Mouse (Mus musculus): ENCODE data around the gene Fam83d. TPM values are rescaled to one million over a fixed set of nuclear protein-coding genes. Genes with fewer than 3 reads are reported as not detected.

Gene Fam83d
- polyA plus RNA-seq, 1 experiment from 2014 or later = 54.1 TPM

- ATAC-seq (replicated peaks; ENCODE audit: insufficient number of reproducible peaks, low FRiP score, low TSS enrichment, low read depth) = no peak
- H3K36me3 ChIP-seq (replicated peaks; ENCODE audit: control insufficient read depth, insufficient read depth, low read depth, low read length) = no peaks in the 10 kb centered on the region; the same call in 1 of the 2 replicates
Measured at GRCm38 (mm10) chr2:158774886-158775285, 7.0 kb downstream of the Fam83d start.

GRCm38 (mm10) chr2:158776716-158777115 is 8.8 kb downstream of the Fam83d start:
- Histone ChIP-seq H3K4me2 (ENCODE audit: low read depth, low read length) (no peak overlapping the region), H3K27ac (replicated peaks; ENCODE audit: low read depth, low read length) (no peak overlapping the region), H3K4me1 (ENCODE audit: control insufficient read depth, insufficient read depth, low read length) (no peaks in the 10 kb centered on the region; the same call in 1 of the 2 replicates), H3K4me3 (ENCODE audit: low read depth, low read length) (no peak overlapping the region), H3K27me3 (ENCODE audit: control insufficient read depth, insufficient read depth, low read length) (no peaks in the 10 kb centered on the region), H3K9ac (replicated peaks; ENCODE audit: low read length) (no peak overlapping the region), H3K9me3 (replicated peaks; ENCODE audit: control insufficient read depth, low read length) (no peaks in the 10 kb centered on the region), H3K36me3 (replicated peaks; ENCODE audit: control insufficient read depth, insufficient read depth, low read depth, low read length) (peaks cover 3% of the 10 kb centered on the region)
- 94% methylated on average over 4 of the region's 4 CpGs for WGBS
- ATAC-seq (replicated peaks; ENCODE audit: insufficient number of reproducible peaks, low FRiP score, low TSS enrichment, low read depth) (no peak), DNase-seq (ENCODE audit: low spot score) (no peak)

More at GRCm38 (mm10) chr2:158774886-158775285, 7.0 kb downstream of the Fam83d start:
- Histone ChIP-seq H3K9ac (replicated peaks; ENCODE audit: low read length) (no peak overlapping the region), H3K4me3 (ENCODE audit: low read depth, low read length) (no peak overlapping the region), H3K27me3 (ENCODE audit: control insufficient read depth, insufficient read depth, low read length) (no peaks in the 10 kb centered on the region), H3K4me2 (ENCODE audit: low read depth, low read length) (no peak overlapping the region), H3K27ac (replicated peaks; ENCODE audit: low read depth, low read length) (no peak overlapping the region), H3K9me3 (replicated peaks; ENCODE audit: control insufficient read depth, low read length) (no peaks in the 10 kb centered on the region), H3K4me1 (ENCODE audit: control insufficient read depth, insufficient read depth, low read length) (no peaks in the 10 kb centered on the region; the same call in 1 of the 2 replicates)
- 71% methylated on average over 8 of the region's 8 CpGs for WGBS
- no peak for DNase-seq (ENCODE audit: low spot score)

DNA sequence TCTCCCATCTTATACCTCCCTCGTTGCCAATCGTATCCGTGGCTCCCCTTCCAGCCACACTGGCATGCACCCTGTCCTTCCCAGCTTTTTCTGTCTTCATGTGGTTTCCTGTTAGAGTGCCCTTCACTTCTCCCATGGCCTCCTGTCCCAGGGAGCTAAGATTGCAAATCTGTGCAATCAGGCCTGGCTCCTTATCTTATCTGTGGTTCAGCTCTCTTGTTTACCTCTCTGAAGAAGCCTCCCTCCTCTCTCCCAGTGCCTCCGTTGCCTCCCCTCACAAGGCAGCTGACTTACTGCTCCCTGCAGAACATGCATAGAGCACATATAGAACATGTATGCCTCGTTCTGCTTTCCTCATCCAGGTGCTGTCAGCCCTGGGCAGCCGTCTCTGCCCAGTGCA is 9.6 kb downstream of the Fam83d start:
- no peak for ATAC-seq (replicated peaks; ENCODE audit: insufficient number of reproducible peaks, low FRiP score, low TSS enrichment, low read depth)
- 81% methylated on average over 6 of the region's 6 CpGs for WGBS

DNA sequence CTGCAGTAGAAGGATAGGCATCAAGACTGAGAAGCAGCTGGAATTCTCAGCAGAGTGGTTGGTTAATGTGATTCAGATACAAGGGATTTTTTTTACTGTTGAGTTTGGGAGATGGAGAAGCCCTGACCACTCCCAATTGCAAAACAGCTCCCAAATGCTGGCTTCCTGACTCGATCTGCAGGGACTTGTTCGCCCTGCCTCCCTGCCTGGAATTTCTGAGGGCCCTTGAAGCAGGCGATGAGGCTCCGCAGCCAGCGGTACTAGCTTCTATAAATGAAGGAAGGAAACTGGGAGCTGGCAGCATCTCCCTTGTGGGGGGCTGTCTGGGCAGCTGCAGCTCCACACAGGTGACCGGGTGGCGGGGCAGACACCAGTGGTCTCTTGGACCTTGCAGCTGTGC is 10.5 kb downstream of the Fam83d start:
- DNase-seq (ENCODE audit: low spot score) (no peak), ATAC-seq (replicated peaks; ENCODE audit: insufficient number of reproducible peaks, low FRiP score, low TSS enrichment, low read depth) (no peak)
- no peak overlapping the region for H3K9ac ChIP-seq (replicated peaks; ENCODE audit: low read length)
- WGBS = 74% methylated on average over 7 of the region's 7 CpGs
- H3K27ac ChIP-seq (replicated peaks; ENCODE audit: low read depth, low read length) = no peak overlapping the region
- H3K4me2 ChIP-seq (ENCODE audit: low read depth, low read length) = no peak overlapping the region
- no peak overlapping the region for H3K4me3 ChIP-seq (ENCODE audit: low read depth, low read length)
- peaks cover 3% of the 10 kb centered on the region; the same call in 1 of the 2 replicates for H3K36me3 ChIP-seq (replicated peaks; ENCODE audit: control insufficient read depth, insufficient read depth, low read depth, low read length)
- no peaks in the 10 kb centered on the region for H3K9me3 ChIP-seq (replicated peaks; ENCODE audit: control insufficient read depth, low read length)
- H3K27me3 ChIP-seq (ENCODE audit: control insufficient read depth, insufficient read depth, low read length) = no peaks in the 10 kb centered on the region
- H3K4me1 ChIP-seq (ENCODE audit: control insufficient read depth, insufficient read depth, low read length) = no peaks in the 10 kb centered on the region; the same call in 1 of the 2 replicates

More for the DNA sequence above, 9.6 kb downstream of the Fam83d start:
- H3K4me2 ChIP-seq (ENCODE audit: low read depth, low read length) = no peak overlapping the region
- DNase-seq (ENCODE audit: low spot score) = no peak
- peaks cover 3% of the 10 kb centered on the region for H3K36me3 ChIP-seq (replicated peaks; ENCODE audit: control insufficient read depth, insufficient read depth, low read depth, low read length)
- no peak overlapping the region for H3K27ac ChIP-seq (replicated peaks; ENCODE audit: low read depth, low read length)
- H3K9me3 ChIP-seq (replicated peaks; ENCODE audit: control insufficient read depth, low read length) = no peaks in the 10 kb centered on the region
- no peak overlapping the region for H3K9ac ChIP-seq (replicated peaks; ENCODE audit: low read length)
- no peak overlapping the region for H3K4me3 ChIP-seq (ENCODE audit: low read depth, low read length)
- no peaks in the 10 kb centered on the region; the same call in 1 of the 2 replicates for H3K4me1 ChIP-seq (ENCODE audit: control insufficient read depth, insufficient read depth, low read length)
- no peaks in the 10 kb centered on the region for H3K27me3 ChIP-seq (ENCODE audit: control insufficient read depth, insufficient read depth, low read length)

DNA sequence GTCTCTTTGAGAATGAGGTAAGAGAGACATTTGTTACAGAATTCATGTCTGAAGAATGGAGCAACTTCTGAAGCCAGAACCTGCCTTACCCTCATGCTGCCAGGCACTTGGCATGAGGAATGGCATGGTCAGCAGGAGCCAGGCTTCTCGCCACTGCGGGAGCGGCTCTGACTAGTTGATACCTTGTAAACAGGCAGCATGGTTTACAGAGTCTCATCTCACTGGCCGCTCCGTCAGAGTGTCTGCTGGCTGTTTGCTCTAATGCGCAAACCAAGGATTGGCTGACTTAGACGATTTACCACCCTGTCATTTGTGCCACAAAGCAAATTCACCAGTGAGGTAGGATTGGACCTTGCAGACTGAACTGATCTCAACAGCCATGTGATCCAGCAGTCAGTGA is 13.2 kb downstream of the Fam83d start:
- Histone ChIP-seq H3K4me1 (ENCODE audit: control insufficient read depth, insufficient read depth, low read length) (no peaks in the 10 kb centered on the region; the same call in 1 of the 2 replicates), H3K9ac (replicated peaks; ENCODE audit: low read length) (no peak overlapping the region), H3K4me3 (ENCODE audit: low read depth, low read length) (no peak overlapping the region), H3K27me3 (ENCODE audit: control insufficient read depth, insufficient read depth, low read length) (no peaks in the 10 kb centered on the region), H3K27ac (replicated peaks; ENCODE audit: low read depth, low read length) (no peak overlapping the region), H3K9me3 (replicated peaks; ENCODE audit: control insufficient read depth, low read length) (no peaks in the 10 kb centered on the region), H3K4me2 (ENCODE audit: low read depth, low read length) (no peak overlapping the region), H3K36me3 (replicated peaks; ENCODE audit: control insufficient read depth, insufficient read depth, low read depth, low read length) (peaks cover 3% of the 10 kb centered on the region; the same call in 1 of the 2 replicates)
- 94% methylated on average over 7 of the region's 7 CpGs for WGBS
- ATAC-seq (replicated peaks; ENCODE audit: insufficient number of reproducible peaks, low FRiP score, low TSS enrichment, low read depth) (no peak), DNase-seq (ENCODE audit: low spot score) (no peak)

DNA sequence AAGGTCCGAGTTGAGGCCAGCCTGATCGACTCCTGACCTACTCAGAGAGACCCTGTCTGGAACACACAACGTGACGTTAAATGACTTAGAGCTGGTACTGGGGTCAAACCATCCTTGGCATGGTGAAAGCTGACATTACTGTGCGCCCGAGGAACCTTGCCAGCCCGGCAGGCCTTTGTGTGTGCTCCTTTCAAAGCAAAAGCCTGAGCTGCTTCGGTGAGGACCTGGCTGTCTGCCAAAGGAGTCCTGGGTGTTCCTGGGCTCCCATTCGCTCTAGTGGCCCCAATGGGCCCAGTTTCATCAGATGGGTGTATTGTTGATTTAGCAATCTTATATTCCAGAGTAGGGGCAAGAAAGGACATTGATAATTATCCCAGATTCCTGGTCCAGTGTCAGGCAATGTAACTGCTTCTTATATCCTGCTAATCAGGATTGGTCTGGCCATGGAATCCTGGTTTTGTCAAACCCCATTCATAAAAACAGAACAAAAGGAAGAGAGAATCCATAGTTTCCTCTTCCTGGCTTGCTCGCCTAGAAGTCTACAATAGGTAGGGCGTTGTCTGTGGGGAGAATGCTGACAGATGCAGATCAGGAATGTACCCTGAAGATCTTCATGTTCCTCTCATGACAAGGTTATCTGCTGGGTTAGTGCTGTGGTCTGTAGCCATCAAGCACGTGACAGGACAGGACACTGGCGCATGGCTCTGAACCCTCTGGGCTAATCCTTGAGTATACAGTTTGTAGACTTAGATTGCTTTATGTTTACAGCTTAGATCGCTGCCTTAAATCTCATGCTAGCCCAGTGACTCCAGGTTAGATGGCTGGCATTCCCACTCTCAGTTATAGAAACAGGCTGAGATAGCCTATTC is 19.3 kb downstream of the Fam83d start:
- ATAC-seq (replicated peaks; ENCODE audit: insufficient number of reproducible peaks, low FRiP score, low TSS enrichment, low read depth) (no peak), DNase-seq (ENCODE audit: low spot score) (no peak)
- 92% methylated on average over 14 of the region's 14 CpGs for WGBS
- Histone ChIP-seq H3K4me2 (ENCODE audit: low read depth, low read length) (no peak overlapping the region), H3K27ac (replicated peaks; ENCODE audit: low read depth, low read length) (no peak overlapping the region), H3K9me3 (replicated peaks; ENCODE audit: control insufficient read depth, low read length) (no peaks in the 10 kb centered on the region), H3K9ac (replicated peaks; ENCODE audit: low read length) (no peak overlapping the region), H3K4me1 (ENCODE audit: control insufficient read depth, insufficient read depth, low read length) (no peaks in the 10 kb centered on the region), H3K4me3 (ENCODE audit: low read depth, low read length) (no peak overlapping the region), H3K36me3 (replicated peaks; ENCODE audit: control insufficient read depth, insufficient read depth, low read depth, low read length) (no peaks in the 10 kb centered on the region; the same call in 1 of the 2 replicates), H3K27me3 (ENCODE audit: control insufficient read depth, insufficient read depth, low read length) (no peaks in the 10 kb centered on the region)

GRCm38 (mm10) chr2:158794494-158795004 is 26.7 kb downstream of the Fam83d start, which contains the start of gene Dhx35:
Gene Dhx35, plus strand, starts transcription at chr2:158794807.
- ATAC-seq (replicated peaks; ENCODE audit: insufficient number of reproducible peaks, low FRiP score, low TSS enrichment, low read depth) (peak; percentile 99), DNase-seq (ENCODE audit: low spot score) (peak; percentile 98)
- WGBS = under 1% methylated on average over 31 of the region's 33 CpGs
- Histone ChIP-seq H3K9me3 (replicated peaks; ENCODE audit: control insufficient read depth, low read length) (no peaks in the 10 kb centered on the region), H3K4me2 (ENCODE audit: low read depth, low read length) (peak within 1 kb of the TSS; percentile 73), H3K36me3 (replicated peaks; ENCODE audit: control insufficient read depth, insufficient read depth, low read depth, low read length) (no peaks in the 10 kb centered on the region), H3K27ac (replicated peaks; ENCODE audit: low read depth, low read length) (peak within 1 kb of the TSS; percentile 52; the same call in 1 of the 2 replicates), H3K27me3 (ENCODE audit: control insufficient read depth, insufficient read depth, low read length) (no peaks in the 10 kb centered on the region), H3K4me3 (ENCODE audit: low read depth, low read length) (peak within 1 kb of the TSS; percentile 86), H3K9ac (replicated peaks; ENCODE audit: low read length) (peak within 1 kb of the TSS; percentile 74), H3K4me1 (ENCODE audit: control insufficient read depth, insufficient read depth, low read length) (no peaks in the 10 kb centered on the region)

DNA sequence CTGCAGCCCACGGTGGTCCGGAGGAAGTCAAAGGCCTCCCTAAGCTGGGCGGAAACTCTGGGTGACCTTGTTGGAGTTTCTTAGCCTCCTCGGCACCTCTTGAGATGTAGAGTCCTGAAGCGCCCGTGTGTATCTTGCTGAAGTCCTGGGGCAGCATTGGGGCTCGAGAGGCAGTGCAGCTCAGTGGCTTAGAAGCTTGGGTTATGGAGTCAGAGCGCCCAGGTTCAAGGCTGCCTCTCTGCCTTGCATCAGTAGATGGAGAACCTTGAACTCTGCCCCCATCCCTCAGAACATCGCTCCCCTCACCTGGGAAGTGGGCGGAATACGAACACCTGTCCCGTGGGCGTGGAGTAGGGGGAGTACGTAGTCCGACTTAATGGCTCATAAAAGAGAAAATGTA is 27.1 kb downstream of the Fam83d start:
- DNase-seq (ENCODE audit: low spot score) (no peak), ATAC-seq (replicated peaks; ENCODE audit: insufficient number of reproducible peaks, low FRiP score, low TSS enrichment, low read depth) (no peak; the same call in 1 of the 2 replicates)
- Histone ChIP-seq H3K4me2 (ENCODE audit: low read depth, low read length) (peak overlapping the region; percentile 65), H3K27me3 (ENCODE audit: control insufficient read depth, insufficient read depth, low read length) (no peaks in the 10 kb centered on the region), H3K9me3 (replicated peaks; ENCODE audit: control insufficient read depth, low read length) (no peaks in the 10 kb centered on the region), H3K36me3 (replicated peaks; ENCODE audit: control insufficient read depth, insufficient read depth, low read depth, low read length) (no peaks in the 10 kb centered on the region), H3K4me3 (ENCODE audit: low read depth, low read length) (peak overlapping the region; percentile 86), H3K4me1 (ENCODE audit: control insufficient read depth, insufficient read depth, low read length) (no peaks in the 10 kb centered on the region), H3K9ac (replicated peaks; ENCODE audit: low read length) (peak overlapping the region; percentile 74), H3K27ac (replicated peaks; ENCODE audit: low read depth, low read length) (no peak overlapping the region)
- WGBS = 13% methylated on average over 15 of the region's 15 CpGs
